Mouse (Mus musculus): ENCODE data around the gene Chac1.

DNA sequence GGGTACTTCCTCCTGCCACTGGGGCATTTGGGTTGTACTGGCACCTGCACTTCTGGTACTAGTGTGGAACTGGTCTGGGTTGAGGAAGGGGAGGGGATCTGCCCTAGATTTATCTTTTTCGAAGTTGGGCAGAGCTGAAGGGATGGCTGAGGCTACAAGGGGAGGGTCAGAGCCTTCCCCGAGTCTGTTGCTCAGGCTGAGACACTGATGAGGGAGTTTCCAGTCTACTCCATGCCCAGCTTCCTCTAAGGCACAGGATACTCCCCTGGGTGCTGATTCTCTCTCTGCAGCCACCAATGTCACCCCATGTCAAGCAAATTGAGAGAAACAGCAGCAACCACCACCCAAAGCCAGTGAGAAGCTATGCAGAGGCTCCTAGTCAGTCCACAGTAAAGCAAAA lies 15.0 kb upstream of the Chac1 start:
- no peak for TF ChIP-seq CTCF (IDR thresholded peaks at IDR 0.05)
- no peak for TF ChIP-seq EP300 (IDR thresholded peaks at IDR 0.05)
